Mouse (Mus musculus) regulatory T cell (primary cell): Measurements from ENCODE around the gene Repin1.

Experiments
- in situ Hi-C: fragments of 300-600 bp; cut with MboI, MseI; formaldehyde crosslinking; loops from one replicate; pipeline ENCODE4 v1.15.1; 2025; ENCODE audit warnings: high pct_unique_total_duplicates

Gene Repin1

GRCm38 (mm10) chr6:48623460-48623859 is 29.8 kb downstream of the Repin1 start:
- in situ Hi-C loops = loop anchor here (10.0 kb wide), 1 partner anchor 311 kb away; no protein-coding TSS in a partner anchor

- in situ Hi-C loops = loop anchor here (10.0 kb wide), 1 partner anchor 308 kb away; no protein-coding TSS in a partner anchor
These were observed 32.8 kb downstream of the Repin1 start, which contains the start of gene AI854703 for GRCm38 (mm10) chr6:48626464-48626863. TSS of gene AI854703 (plus strand) at chr6:48626764.

GRCm38 (mm10) chr6:48626984-48627383 is 33.3 kb downstream of the Repin1 start:
- in situ Hi-C loops = loop anchor here (10.0 kb wide), 1 partner anchor 308 kb away; no protein-coding TSS in a partner anchor

GRCm38 (mm10) chr6:48627511-48627924 is 33.8 kb downstream of the Repin1 start:
- in situ Hi-C loops = loop anchor here (10.0 kb wide), 1 partner anchor 307 kb away; no protein-coding TSS in a partner anchor

- in situ Hi-C loops = loop anchor here (10.0 kb wide), 1 partner anchor 306 kb away; no protein-coding TSS in a partner anchor
These were observed 34.7 kb downstream of the Repin1 start for GRCm38 (mm10) chr6:48628377-48628776.

GRCm38 (mm10) chr6:48628808-48629660 is 35.4 kb downstream of the Repin1 start:
- in situ Hi-C loops = loop anchor here (10.0 kb wide), 1 partner anchor 306 kb away; no protein-coding TSS in a partner anchor

GRCm38 (mm10) chr6:48629661-48630034 is 36.0 kb downstream of the Repin1 start:
- in situ Hi-C loops = loop anchor here (5.0 to 10.0 kb wide), 3 partner anchors 42 to 445 kb away; partner anchors contain the start of gene Gm45021

- in situ Hi-C loops = loop anchor here (5.0 to 10.0 kb wide), 2 partner anchors 44 to 446 kb away; partner anchors contain the start of gene Gm45021
These were observed 37.1 kb downstream of the Repin1 start for GRCm38 (mm10) chr6:48630831-48631230.

- in situ Hi-C loops = loop anchor here (5.0 to 10.0 kb wide), 2 partner anchors 98 to 450 kb away; partner anchors contain the start of gene Atp6v0e2
These were observed 41.4 kb downstream of the Repin1 start for GRCm38 (mm10) chr6:48635105-48635504.

- in situ Hi-C loops = loop anchor here (5.0 to 10.0 kb wide), 2 partner anchors 99 to 452 kb away; partner anchors contain the start of gene Atp6v0e2
These were observed 42.8 kb downstream of the Repin1 start for GRCm38 (mm10) chr6:48636515-48636914.

GRCm38 (mm10) chr6:48637811-48638500 is 44.3 kb downstream of the Repin1 start:
- in situ Hi-C loops = loop anchor here (5.0 to 10.0 kb wide), 2 partner anchors 101 to 453 kb away; partner anchors contain the start of gene Atp6v0e2

- in situ Hi-C loops = loop anchor here (5.0 to 10.0 kb wide), 2 partner anchors 101 to 454 kb away; partner anchors contain the start of gene Atp6v0e2
These were observed 44.9 kb downstream of the Repin1 start for GRCm38 (mm10) chr6:48638553-48638952.

GRCm38 (mm10) chr6:48641391-48641790 is 47.7 kb downstream of the Repin1 start:
- in situ Hi-C loops = loop anchor here (10.0 kb wide), 1 partner anchor 1913 kb away; no protein-coding TSS in a partner anchor

GRCm38 (mm10) chr6:48642764-48643292 is 49.1 kb downstream of the Repin1 start:
- in situ Hi-C loops = loop anchor here (10.0 kb wide), 1 partner anchor 1912 kb away; no protein-coding TSS in a partner anchor

GRCm38 (mm10) chr6:48645660-48646308 is 52.1 kb downstream of the Repin1 start:
- in situ Hi-C loops = loop anchor here (5.0 to 10.0 kb wide), 4 partner anchors 37 to 1909 kb away; partner anchors contain the start of genes Gimap3, Gimap4 and Gimap6

- in situ Hi-C loops = loop anchor here (5.0 to 10.0 kb wide), 4 partner anchors 36 to 1909 kb away; partner anchors contain the start of genes Gimap3, Gimap4 and Gimap6
These were observed 52.6 kb downstream of the Repin1 start for GRCm38 (mm10) chr6:48646309-48646690.

GRCm38 (mm10) chr6:48646995-48647394 is 53.3 kb downstream of the Repin1 start, which contains the start of gene Gimap8:
TSS of gene Gimap8 (plus strand) at chr6:48647234.
- in situ Hi-C loops = loop anchor here (5.0 to 10.0 kb wide), 4 partner anchors 35 to 1908 kb away; partner anchors contain the start of genes Gimap3, Gimap4 and Gimap6

- in situ Hi-C loops = loop anchor here (5.0 to 10.0 kb wide), 4 partner anchors 35 to 1907 kb away; partner anchors contain the start of genes Gimap3, Gimap4 and Gimap6
These were observed 53.9 kb downstream of the Repin1 start for GRCm38 (mm10) chr6:48647611-48648010.
